Mouse (Mus musculus): ENCODE data around the gene Src. TPM values are rescaled to one million over a fixed set of nuclear protein-coding genes. Genes with fewer than 3 reads are reported as not detected.

Src gene
- polyA plus RNA-seq, 1 experiment from 2014 or later: 18.1 TPM

DNA sequence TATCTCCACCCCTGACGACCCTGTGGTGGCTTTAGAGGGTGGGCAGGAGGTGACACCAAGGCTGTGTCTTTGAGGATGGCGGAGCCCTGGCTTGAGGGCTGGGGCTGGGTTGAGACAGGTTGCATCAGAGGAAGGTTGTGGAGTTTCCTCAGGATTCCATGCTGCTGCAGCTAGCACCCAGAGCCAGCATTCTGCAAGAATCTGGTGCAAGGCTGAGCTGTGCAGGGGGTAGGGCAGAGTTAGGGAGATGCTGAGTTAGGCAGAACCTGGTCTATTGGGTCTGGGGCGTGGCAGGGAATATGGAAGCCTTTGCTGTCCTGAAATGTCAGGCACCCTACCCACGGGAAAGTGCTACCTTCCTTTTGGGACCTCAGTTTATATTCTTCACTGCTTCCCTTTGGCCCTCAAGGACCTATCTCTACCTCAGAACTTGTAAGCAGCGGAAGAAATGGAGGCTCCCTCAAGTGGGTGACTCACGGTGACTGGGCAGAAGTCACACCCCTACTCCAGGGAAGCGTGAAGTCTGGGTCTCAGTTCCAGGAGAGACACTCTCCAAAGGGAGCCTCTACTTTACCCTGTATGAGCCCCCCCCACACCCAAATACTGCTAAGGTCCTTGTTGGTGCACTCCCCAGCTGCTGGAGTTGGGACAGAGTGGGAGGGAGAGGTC lies 33.3 kb downstream of the Src start:
- no peak overlapping the region for H3K9ac ChIP-seq
- H3K4me2 ChIP-seq (replicated peaks): no peak overlapping the region
- H3K4me3 ChIP-seq (replicated peaks): no peak overlapping the region
- no peak for ATAC-seq
- no peaks in the 10 kb centered on the region for H3K9me3 ChIP-seq
- peaks cover 17% of the 10 kb centered on the region for H3K36me3 ChIP-seq
- WGBS: 85% methylated on average over 7 of the region's 7 CpGs
- H3K27me3 ChIP-seq (replicated peaks): no peaks in the 10 kb centered on the region
- no peak overlapping the region for H3K27ac ChIP-seq
- peaks cover 3% of the 10 kb centered on the region for H3K4me1 ChIP-seq (replicated peaks)

DNA sequence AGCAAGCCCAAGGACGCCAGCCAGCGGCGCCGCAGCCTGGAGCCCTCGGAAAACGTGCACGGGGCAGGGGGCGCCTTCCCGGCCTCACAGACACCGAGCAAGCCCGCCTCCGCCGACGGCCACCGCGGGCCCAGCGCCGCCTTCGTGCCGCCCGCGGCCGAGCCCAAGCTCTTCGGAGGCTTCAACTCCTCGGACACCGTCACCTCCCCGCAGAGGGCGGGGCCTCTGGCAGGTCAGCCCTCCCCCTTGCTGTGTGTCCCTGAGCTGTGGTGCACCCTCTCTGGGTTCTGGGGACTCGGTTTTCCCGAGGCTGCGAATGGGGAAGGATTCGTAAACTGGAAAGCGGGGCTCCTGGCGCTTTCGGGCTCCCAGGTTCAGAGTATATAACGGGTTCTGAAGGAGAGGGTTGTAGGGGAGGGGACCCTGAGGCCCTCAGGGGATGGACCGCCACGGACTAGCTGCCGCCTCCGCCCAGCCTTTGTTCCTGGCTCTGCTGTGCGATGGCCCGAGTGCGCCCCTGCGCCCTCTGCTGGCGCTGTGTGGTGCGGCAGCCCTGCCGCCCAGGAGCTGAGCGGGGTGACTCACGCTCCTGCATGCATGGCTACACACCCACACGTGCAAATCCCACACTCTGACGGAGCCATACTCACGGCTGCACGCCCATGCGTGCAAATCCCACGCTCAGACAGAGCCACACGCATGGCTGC lies 39.0 kb downstream of the Src start:
- H3K27ac ChIP-seq: peak overlapping the region; percentile 67
- ATAC-seq: peak; percentile 89
- peak overlapping the region; percentile 42 for H3K4me3 ChIP-seq (replicated peaks)
- no peaks in the 10 kb centered on the region for H3K9me3 ChIP-seq
- peaks cover 7% of the 10 kb centered on the region; the same call in 1 of the 2 replicates for H3K36me3 ChIP-seq
- peak overlapping the region; percentile 80 for H3K4me2 ChIP-seq (replicated peaks)
- peaks cover 38% of the 10 kb centered on the region for H3K4me1 ChIP-seq (replicated peaks)
- H3K9ac ChIP-seq: peak overlapping the region; percentile 63
- H3K27me3 ChIP-seq (replicated peaks): no peaks in the 10 kb centered on the region
- 1% methylated on average over 56 of the region's 56 CpGs for WGBS

DNA sequence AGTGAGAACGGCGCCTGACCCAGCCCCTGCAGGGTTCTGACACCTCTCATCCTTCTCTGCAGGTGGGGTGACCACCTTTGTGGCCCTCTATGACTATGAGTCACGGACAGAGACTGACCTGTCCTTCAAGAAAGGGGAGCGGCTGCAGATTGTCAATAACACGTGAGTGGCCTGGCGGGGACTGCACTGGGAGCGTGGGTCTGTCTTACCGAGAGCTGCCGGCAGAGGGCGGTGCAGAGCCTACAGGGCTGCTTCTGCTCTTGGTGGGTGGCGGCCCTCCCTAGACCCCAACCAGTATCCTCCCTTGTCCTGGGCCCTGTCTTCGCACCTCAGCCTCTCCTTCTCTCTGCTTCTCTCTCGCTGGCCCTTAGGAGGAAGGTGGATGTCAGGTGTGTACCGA lies 40.2 kb downstream of the Src start:
- Histone ChIP-seq H3K36me3 (peaks cover 14% of the 10 kb centered on the region; the same call in 1 of the 2 replicates), H3K27ac (peak overlapping the region; percentile 22; the same call in 1 of the 2 replicates), H3K4me3 (replicated peaks) (no peak overlapping the region), H3K4me2 (replicated peaks) (0 out of 2 replicates have a peak overlapping the region, but pooled peaks have one; percentile 26), H3K27me3 (replicated peaks) (no peaks in the 10 kb centered on the region), H3K4me1 (replicated peaks) (peaks cover 50% of the 10 kb centered on the region), H3K9me3 (no peaks in the 10 kb centered on the region), H3K9ac (no peak overlapping the region)
- peak; percentile 34 for ATAC-seq
- 25% methylated on average over 13 of the region's 14 CpGs for WGBS

DNA sequence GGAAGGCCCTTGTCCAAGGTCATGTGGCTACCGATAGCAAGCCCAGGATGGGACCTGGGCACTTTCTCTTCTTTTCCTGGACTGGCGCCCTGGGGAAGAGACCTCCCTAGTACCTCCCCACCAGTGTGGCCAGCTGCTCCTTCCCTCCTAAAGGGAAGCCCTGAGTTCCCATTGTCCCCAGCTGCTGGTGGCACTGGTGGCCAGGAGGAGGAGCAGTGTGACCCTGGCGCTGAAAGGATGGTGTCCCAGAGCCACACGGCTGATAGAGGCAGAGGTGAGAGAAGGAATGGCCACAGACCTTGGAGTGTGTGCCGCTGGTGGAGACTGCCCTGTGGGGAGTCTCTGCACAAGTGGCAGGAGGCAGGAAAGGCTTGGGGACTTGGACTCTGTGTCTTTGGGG lies 41.5 kb downstream of the Src start:
- H3K36me3 ChIP-seq: peaks cover 14% of the 10 kb centered on the region; the same call in 1 of the 2 replicates
- H3K9ac ChIP-seq: no peak overlapping the region
- peaks cover 63% of the 10 kb centered on the region for H3K4me1 ChIP-seq (replicated peaks)
- H3K9me3 ChIP-seq: no peaks in the 10 kb centered on the region
- 0 out of 2 replicates have a peak overlapping the region, but pooled peaks have one; percentile 0 for H3K27ac ChIP-seq
- H3K27me3 ChIP-seq (replicated peaks): no peaks in the 10 kb centered on the region
- no peak for ATAC-seq
- H3K4me2 ChIP-seq (replicated peaks): no peak overlapping the region
- 49% methylated on average over 5 of the region's 5 CpGs for WGBS
- H3K4me3 ChIP-seq (replicated peaks): no peak overlapping the region

DNA sequence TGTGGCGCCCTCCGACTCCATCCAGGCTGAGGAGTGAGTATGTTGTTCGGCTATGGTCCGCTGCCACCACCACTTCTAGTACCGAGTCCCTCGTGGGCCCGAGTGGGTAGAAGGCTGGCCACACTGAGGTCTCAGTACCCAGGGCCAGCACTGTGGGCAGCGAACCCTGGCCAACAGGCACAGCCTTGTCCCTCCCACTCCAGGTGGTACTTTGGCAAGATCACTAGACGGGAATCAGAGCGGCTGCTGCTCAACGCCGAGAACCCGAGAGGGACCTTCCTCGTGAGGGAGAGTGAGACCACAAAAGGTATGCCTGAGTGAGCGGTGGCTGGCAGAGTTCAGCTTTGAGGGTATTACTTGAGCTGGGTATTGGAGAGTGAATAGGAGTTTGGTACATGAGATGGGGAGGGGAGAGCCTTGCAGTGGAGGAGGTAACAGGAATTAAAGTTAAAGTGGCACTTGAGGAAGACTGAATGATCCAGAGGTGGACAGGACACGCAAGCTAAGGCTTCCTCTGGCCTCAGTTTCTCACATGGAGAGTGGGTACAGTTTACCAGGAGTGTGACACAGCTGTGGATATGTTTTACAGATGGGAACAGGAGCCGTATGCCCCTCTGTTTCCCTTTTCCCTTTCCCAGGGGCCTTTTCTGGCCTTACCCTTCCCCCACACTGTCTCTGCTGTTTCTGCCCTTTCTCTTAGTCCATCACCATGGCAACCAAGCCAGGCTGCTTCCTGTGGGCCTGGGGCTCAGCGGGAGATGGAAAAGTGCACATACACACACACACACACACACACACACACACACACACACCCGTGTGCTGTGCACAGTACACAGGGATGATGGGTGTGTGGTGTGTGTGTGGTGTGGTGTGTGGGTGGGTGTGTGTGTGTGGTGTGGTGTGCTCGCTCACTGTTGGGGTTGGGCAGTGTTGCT lies 44.8 kb downstream of the Src start:
- no peaks in the 10 kb centered on the region for H3K9me3 ChIP-seq
- ATAC-seq: no peak
- peak overlapping the region; percentile 81 for H3K27ac ChIP-seq
- H3K4me2 ChIP-seq (replicated peaks): 0 out of 2 replicates have a peak overlapping the region, but pooled peaks have one; percentile 0
- H3K9ac ChIP-seq: peak overlapping the region; percentile 42; the same call in 1 of the 2 replicates
- WGBS: 55% methylated on average over 20 of the region's 20 CpGs
- H3K4me1 ChIP-seq (replicated peaks): peaks cover 53% of the 10 kb centered on the region
- peaks cover 30% of the 10 kb centered on the region for H3K36me3 ChIP-seq
- H3K27me3 ChIP-seq (replicated peaks): no peaks in the 10 kb centered on the region
- H3K4me3 ChIP-seq (replicated peaks): no peak overlapping the region

DNA sequence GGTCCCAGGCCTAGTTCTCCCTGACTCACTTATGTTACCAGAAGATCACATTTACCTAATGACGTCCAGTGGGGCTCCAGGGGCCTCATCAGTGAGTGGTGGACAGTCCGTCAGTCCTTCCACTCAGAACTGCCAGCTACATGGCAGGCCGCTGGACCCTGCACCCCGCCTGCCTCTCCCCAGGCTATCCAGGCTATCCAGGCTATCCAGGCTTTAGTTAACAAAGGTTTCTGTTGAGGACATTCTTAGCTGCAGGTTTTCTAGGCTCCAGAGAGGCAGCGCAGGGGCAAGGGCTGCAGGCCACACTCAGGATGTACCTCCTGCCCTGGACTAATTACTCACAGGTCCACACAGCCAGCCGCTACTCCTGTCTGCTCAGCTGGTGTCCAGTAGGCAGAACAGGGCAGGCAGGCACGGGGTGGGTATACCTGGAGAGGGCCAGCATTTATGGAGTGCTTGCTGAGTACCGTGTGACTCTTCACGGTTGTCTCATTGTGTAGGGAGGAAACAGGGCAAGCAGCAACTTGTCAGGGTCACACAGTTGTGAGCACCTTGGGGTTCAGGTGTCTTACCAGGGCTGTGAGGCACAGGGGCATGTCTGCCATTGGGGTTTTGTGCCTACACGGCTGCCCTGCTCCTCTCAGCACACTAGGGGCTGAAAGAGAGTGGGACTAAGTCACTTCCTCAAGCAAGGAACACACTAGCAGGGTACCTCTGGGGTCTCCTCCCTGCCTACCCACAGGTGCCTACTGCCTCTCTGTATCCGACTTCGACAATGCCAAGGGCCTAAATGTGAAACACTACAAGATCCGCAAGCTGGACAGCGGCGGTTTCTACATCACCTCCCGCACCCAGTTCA lies 45.9 kb downstream of the Src start:
- H3K9me3 ChIP-seq: no peaks in the 10 kb centered on the region
- WGBS: 40% methylated on average over 16 of the region's 16 CpGs
- H3K9ac ChIP-seq: peak overlapping the region; percentile 42
- peaks cover 30% of the 10 kb centered on the region for H3K36me3 ChIP-seq
- ATAC-seq: no peak
- no peaks in the 10 kb centered on the region for H3K27me3 ChIP-seq (replicated peaks)
- peak overlapping the region; percentile 81 for H3K27ac ChIP-seq
- peak overlapping the region; percentile 14; the same call in 1 of the 2 replicates for H3K4me3 ChIP-seq (replicated peaks)
- peak overlapping the region; percentile 38 for H3K4me2 ChIP-seq (replicated peaks)
- H3K4me1 ChIP-seq (replicated peaks): peaks cover 44% of the 10 kb centered on the region

DNA sequence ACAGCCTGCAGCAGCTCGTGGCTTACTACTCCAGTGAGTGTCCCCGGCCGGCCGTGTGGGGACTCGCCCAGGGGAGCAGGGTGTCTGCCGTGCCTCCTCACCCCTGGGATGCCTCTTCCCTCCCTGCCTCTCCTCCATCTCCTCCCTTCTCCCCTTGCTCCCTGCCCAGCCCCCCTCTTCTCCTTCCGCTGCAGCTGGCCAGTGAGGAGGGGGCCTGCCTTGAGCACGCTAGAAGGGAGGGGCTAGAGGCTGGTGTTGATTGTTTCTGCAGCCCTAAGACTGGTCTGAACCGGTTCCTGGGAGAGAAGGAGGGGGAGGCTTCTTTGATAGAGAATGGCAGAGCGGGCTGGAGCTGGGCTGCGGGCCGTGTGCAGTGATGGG lies 46.5 kb downstream of the Src start:
- Histone ChIP-seq H3K27me3 (replicated peaks) (no peaks in the 10 kb centered on the region), H3K4me2 (replicated peaks) (peak overlapping the region; percentile 38), H3K4me3 (replicated peaks) (peak overlapping the region; percentile 14; the same call in 1 of the 2 replicates), H3K27ac (peak overlapping the region; percentile 81), H3K9me3 (no peaks in the 10 kb centered on the region), H3K36me3 (peaks cover 35% of the 10 kb centered on the region), H3K9ac (peak overlapping the region; percentile 42), H3K4me1 (replicated peaks) (peaks cover 41% of the 10 kb centered on the region)
- peak; percentile 89 for ATAC-seq
- 9% methylated on average over 11 of the region's 12 CpGs for WGBS

DNA sequence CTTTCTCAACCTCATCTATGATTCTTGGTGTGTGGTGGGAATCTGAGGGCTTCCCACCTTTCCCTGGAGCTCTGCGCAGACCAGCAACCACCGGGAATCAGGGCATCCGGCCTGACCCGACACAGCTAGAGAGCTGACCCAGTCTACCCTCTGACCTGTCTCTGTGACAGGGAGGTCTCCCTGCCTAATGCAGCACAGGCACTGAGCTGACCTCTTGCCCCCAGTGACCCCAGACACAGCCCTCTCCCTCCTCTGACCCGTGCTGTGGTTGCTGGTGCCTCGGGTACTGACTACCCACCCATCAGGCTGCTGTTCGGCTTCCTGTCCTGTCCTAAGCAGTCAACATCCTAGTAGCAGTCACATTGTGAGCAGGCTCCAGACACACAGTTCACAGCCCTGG lies 48.6 kb downstream of the Src start:
- peaks cover 41% of the 10 kb centered on the region for H3K4me1 ChIP-seq (replicated peaks)
- H3K36me3 ChIP-seq: peaks cover 38% of the 10 kb centered on the region
- no peak overlapping the region for H3K9ac ChIP-seq
- WGBS: 51% methylated on average over 7 of the region's 7 CpGs
- H3K4me2 ChIP-seq (replicated peaks): no peak overlapping the region
- no peak overlapping the region for H3K4me3 ChIP-seq (replicated peaks)
- no peaks in the 10 kb centered on the region for H3K9me3 ChIP-seq
- H3K27ac ChIP-seq: no peak overlapping the region
- H3K27me3 ChIP-seq (replicated peaks): no peaks in the 10 kb centered on the region
- ATAC-seq: no peak

DNA sequence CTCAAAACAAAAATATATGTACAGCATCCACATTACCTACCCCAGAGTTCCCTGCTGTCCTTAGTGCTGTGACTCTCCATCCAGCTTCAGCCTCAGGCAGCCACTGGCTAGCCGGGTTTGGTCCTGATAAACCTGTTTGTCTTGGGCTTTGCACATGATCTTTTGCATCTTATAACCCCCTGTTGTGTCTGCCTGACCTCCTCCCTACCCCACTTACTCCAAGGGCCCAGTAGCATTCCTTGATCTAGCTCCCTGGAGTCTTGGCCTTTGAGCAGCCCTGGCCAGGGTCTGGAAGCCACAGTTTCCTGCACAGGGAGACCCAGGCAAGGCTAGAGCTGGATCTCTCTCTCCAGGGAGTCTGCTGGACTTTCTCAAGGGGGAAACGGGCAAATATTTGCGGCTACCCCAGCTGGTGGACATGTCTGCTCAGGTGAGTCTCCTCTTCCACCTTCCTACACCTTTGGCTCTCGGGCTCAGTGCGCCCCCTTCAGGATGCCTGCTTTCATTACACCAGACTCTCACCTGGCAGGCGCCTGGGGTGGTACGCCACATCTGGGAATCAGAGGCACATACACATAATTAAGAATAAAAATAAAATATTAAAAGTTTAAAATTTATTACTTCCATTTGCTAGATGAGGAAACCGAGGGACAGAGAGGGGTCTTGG lies 50.0 kb downstream of the Src start:
- no peak overlapping the region for H3K27ac ChIP-seq
- WGBS: 63% methylated on average over 8 of the region's 8 CpGs
- H3K4me1 ChIP-seq (replicated peaks): peaks cover 28% of the 10 kb centered on the region

DNA sequence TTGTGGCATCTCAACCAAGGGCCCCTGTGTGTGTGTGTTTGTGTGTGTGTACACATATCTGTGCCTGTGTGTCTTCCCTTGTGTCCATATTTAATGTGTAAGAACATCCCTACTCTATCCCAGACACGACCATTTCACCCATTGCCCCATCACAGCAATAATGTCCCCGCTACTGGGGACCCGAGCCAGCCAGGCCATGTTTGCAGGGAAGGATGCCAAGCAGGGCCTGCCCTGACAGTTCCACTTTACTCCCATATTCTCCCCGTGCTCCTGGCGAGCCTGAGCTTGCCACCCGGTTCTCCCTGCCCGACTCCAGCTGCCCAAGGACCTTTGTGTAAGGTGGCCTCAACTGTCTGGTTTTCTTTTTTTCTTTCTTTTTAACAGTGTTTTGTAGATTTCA lies 53.0 kb downstream of the Src start:
- H3K4me1 ChIP-seq (replicated peaks): peaks cover 26% of the 10 kb centered on the region
- no peak for ATAC-seq
- peaks cover 27% of the 10 kb centered on the region for H3K36me3 ChIP-seq
- no peaks in the 10 kb centered on the region for H3K27me3 ChIP-seq (replicated peaks)
- H3K4me2 ChIP-seq (replicated peaks): no peak overlapping the region
- WGBS: 68% methylated on average over 7 of the region's 7 CpGs
- no peak overlapping the region for H3K9ac ChIP-seq
- no peak overlapping the region for H3K4me3 ChIP-seq (replicated peaks)
- H3K27ac ChIP-seq: 0 out of 2 replicates have a peak overlapping the region, but pooled peaks have one; percentile 59
- H3K9me3 ChIP-seq: no peaks in the 10 kb centered on the region

More for the DNA sequence above, 50.0 kb downstream of the Src start:
- Histone ChIP-seq H3K36me3 (peaks cover 33% of the 10 kb centered on the region), H3K9me3 (no peaks in the 10 kb centered on the region), H3K27me3 (replicated peaks) (no peaks in the 10 kb centered on the region), H3K4me2 (replicated peaks) (no peak overlapping the region), H3K4me3 (replicated peaks) (no peak overlapping the region), H3K9ac (no peak overlapping the region)
- no peak for ATAC-seq

DNA sequence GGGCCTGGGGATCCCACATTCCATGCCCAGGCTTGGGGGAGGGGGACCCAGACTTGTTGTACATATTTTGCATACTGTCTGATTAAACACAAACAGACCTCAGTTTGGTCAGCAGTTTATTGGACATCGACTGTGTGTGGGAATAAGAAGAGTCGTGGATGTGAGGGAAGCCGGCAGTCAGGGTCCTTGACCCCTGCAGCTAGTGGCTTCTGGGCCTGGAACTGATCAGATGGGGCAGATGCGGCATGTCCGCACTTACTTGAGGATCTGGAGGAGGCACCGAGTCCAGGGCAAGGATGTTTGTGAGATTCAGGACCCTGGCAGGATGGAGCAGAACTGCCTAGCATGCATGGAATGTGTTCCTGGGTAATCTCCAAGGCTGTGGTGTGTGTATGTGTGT lies 53.5 kb downstream of the Src start:
- Histone ChIP-seq H3K9ac (no peak overlapping the region), H3K9me3 (no peaks in the 10 kb centered on the region), H3K4me1 (replicated peaks) (peaks cover 28% of the 10 kb centered on the region), H3K4me3 (replicated peaks) (no peak overlapping the region), H3K27me3 (replicated peaks) (no peaks in the 10 kb centered on the region), H3K4me2 (replicated peaks) (no peak overlapping the region), H3K27ac (0 out of 2 replicates have a peak overlapping the region, but pooled peaks have one; percentile 59), H3K36me3 (peaks cover 26% of the 10 kb centered on the region)
- no peak for ATAC-seq
- 29% methylated on average over 6 of the region's 6 CpGs for WGBS
